Mouse (Mus musculus): ENCODE results near the gene Myo1g.

DNA sequence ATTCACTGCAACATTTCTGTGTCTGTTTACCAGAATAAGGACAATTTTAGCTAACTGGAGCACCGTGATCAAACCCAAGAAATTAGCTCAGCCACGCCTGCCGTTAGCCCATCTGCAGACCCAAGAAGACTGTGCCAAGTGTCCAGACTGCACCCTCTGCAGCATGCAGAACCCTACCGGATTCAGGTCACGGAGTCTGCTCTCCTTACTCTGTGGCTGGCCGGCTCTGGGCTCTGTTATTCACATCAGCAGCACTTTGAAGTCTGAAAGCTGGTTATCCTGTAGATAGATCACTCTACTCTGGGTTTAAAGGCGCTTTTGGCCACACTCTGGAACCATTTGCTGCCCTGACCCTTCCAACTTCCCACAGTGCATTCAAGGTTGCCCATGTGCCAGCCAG, 40.6 kb downstream of the Myo1g start:
- TF ChIP-seq CTCF (IDR thresholded peaks at IDR 0.05; ENCODE audit: borderline replicate concordance, insufficient read depth, low read length) = no peak
- no peak for TF ChIP-seq POLR2A (IDR thresholded peaks at IDR 0.05; ENCODE audit: low read depth, low read length)

All from embryonic fibroblast, embryonic 13.5 days (primary cell).